ENCODE assay signal across 13 mouse cellular contexts in genomic region chr5:36814554-36814953, GRCm38 (mm10). TPM values are rescaled to one million over a fixed set of nuclear protein-coding genes. Genes with fewer than 3 reads are reported as not detected.
A peak's percentile ranks its signal among the peaks of the same experiment; 100 is the strongest.
DNase-seq lines count a peak whose midpoint lies in the region; ATAC-seq and TF ChIP-seq lines count a peak whose summit lies in the region.
"Had no signal": no experiment of that assay in that cellular context is flagged by ENCODE, and none has a peak within 500 bp of the region (broad histone marks: within the 10 kb centered on the region; RNA-seq: fewer than 3 reads in every experiment).

No protein-coding gene starts in this region.

- peak in 2 of 3 experiments; percentile 41 to 58; a peak in 4 of 6 replicates for TF ChIP-seq CTCF in MEL (IDR thresholded peaks at IDR 0.05 in 2 of 3, conservative IDR thresholded peaks at IDR 0.05 in 1 of 3; ENCODE audit: control insufficient read depth in 1 of 3, insufficient read depth in 1 of 3, low read depth in 2 of 3, low read length in 3 of 3, poor library complexity in 1 of 3, severe bottlenecking in 1 of 3)

- no peaks in the 10 kb centered on the region for H3K79me2 ChIP-seq in MEL (ENCODE audit: control insufficient read depth, insufficient read depth, low read length, poor library complexity)

- DNase-seq in liver: peak; percentile 19
- DNase-seq in liver, embryonic 11.5 days (ENCODE audit: low spot score): no peak
- peak; percentile 58 to 65 for DNase-seq in B cell, adult 2 months
- peak; percentile 61 for DNase-seq in MEL (ENCODE audit: low read depth, low spot score)
- no peak for DNase-seq in right cerebral cortex, postnatal 25 days
- no peak for DNase-seq in heart, adult 8-10 months (ENCODE audit: low spot score)
- no peak for DNase-seq in c-Kit-positive CD71-positive TER-119-positive erythroid progenitor cells, embryonic 14.5 days (ENCODE audit: low spot score)
- DNase-seq: cerebellum, adult 18-20 months; gastrocnemius, postnatal 25 days; heart, postnatal 14 days; kidney, adult 11 months had no signal

- no peak overlapping the region for H3K4me3 ChIP-seq in liver, embryonic 11.5 days (ENCODE audit: low read depth, low read length)
- no peak overlapping the region for H3K4me3 ChIP-seq in MEL (ENCODE audit: control insufficient read depth in 1 of 2, insufficient read depth in 1 of 2, low read depth in 2 of 2, low read length in 2 of 2)
- H3K4me3 ChIP-seq in megakaryocyte, embryonic 14.5 days (replicated peaks): peak overlapping the region; percentile 16
- H3K4me3 ChIP-seq: forebrain, embryonic 13.5 days had no signal

- peaks cover 5% of the 10 kb centered on the region for H3K36me3 ChIP-seq in liver, embryonic 11.5 days (ENCODE audit: control insufficient read depth, insufficient read depth, low read length)
- H3K36me3 ChIP-seq in MEL (ENCODE audit: control insufficient read depth in 1 of 2, insufficient read depth in 2 of 2, low read length in 2 of 2): no peaks in the 10 kb centered on the region; a peak in 1 of 4 replicates
- H3K36me3 ChIP-seq in megakaryocyte, embryonic 14.5 days (replicated peaks; ENCODE audit: low read length): peaks cover 96% of the 10 kb centered on the region

- no peak overlapping the region for H3K9ac ChIP-seq in liver, embryonic 11.5 days (ENCODE audit: low read depth, low read length)
- H3K9ac ChIP-seq in MEL (ENCODE audit: control insufficient read depth, low read depth, low read length, poor library complexity, severe bottlenecking): no peak overlapping the region

- no peak for TF ChIP-seq POLR2A in MEL (IDR thresholded peaks at IDR 0.05; ENCODE audit: control insufficient read depth in 1 of 2, insufficient read depth in 1 of 2, low read depth in 1 of 2, low read length in 2 of 2, poor library complexity in 1 of 2)

- no peak overlapping the region for H3K27ac ChIP-seq in liver, embryonic 11.5 days (ENCODE audit: low read depth, low read length)
- H3K27ac ChIP-seq in MEL (ENCODE audit: control insufficient read depth, low read depth, low read length): no peak overlapping the region
- H3K27ac ChIP-seq: forebrain, embryonic 13.5 days had no signal

- TF ChIP-seq EP300 in MEL (IDR thresholded peaks at IDR 0.05; ENCODE audit: low read depth in 1 of 2, low read length in 2 of 2): no peak

- 66% methylated on average over 6 of the region's 6 CpGs for WGBS in liver, embryonic 11.5 days

- no peaks in the 10 kb centered on the region for H3K4me1 ChIP-seq in liver, embryonic 11.5 days (replicated peaks; ENCODE audit: control insufficient read depth, insufficient read depth, low read length)
- H3K4me1 ChIP-seq in MEL (ENCODE audit: control insufficient read depth in 1 of 2, insufficient read depth in 2 of 2, low read length in 2 of 2): no peaks in the 10 kb centered on the region
- H3K4me1 ChIP-seq in megakaryocyte, embryonic 14.5 days: peaks cover 20% of the 10 kb centered on the region
- H3K4me1 ChIP-seq: forebrain, embryonic 13.5 days had no signal

- no peak overlapping the region for H3K4me2 ChIP-seq in liver, embryonic 11.5 days
- H3K4me2 ChIP-seq: forebrain, embryonic 13.5 days had no signal

- H3K27me3 ChIP-seq in liver, embryonic 11.5 days (replicated peaks; ENCODE audit: control insufficient read depth, insufficient read depth, low read length): no peaks in the 10 kb centered on the region
- no peaks in the 10 kb centered on the region for H3K27me3 ChIP-seq in MEL (ENCODE audit: control insufficient read depth in 1 of 2, insufficient read depth in 2 of 2, low read length in 2 of 2)
- no peaks in the 10 kb centered on the region for H3K27me3 ChIP-seq in megakaryocyte, embryonic 14.5 days (replicated peaks)
- H3K27me3 ChIP-seq: forebrain, embryonic 13.5 days had no signal

- no peak for ATAC-seq in liver, embryonic 11.5 days (replicated peaks; ENCODE audit: low FRiP score)
- ATAC-seq: forebrain, embryonic 13.5 days had no signal

- no peaks in the 10 kb centered on the region for H3K9me3 ChIP-seq in liver, embryonic 11.5 days (ENCODE audit: control insufficient read depth, low read length)
- no peaks in the 10 kb centered on the region for H3K9me3 ChIP-seq in MEL (replicated peaks; ENCODE audit: insufficient read depth, low read length)
- H3K9me3 ChIP-seq in megakaryocyte, embryonic 14.5 days: no peaks in the 10 kb centered on the region
- H3K9me3 ChIP-seq: forebrain, embryonic 13.5 days had no signal

- no peak for TF ChIP-seq RAD21 in MEL (IDR thresholded peaks at IDR 0.05; ENCODE audit: low read depth, low read length)

TF ChIP-seq in MEL, 35 proteins besides CTCF, POLR2A, EP300 and RAD21:
- TF ChIP-seq ELF1 (IDR thresholded peaks at IDR 0.05; ENCODE audit: low read depth, low read length) (no peak), KAT2A (conservative IDR thresholded peaks at IDR 0.05; ENCODE audit: low read depth, low read length) (no peak), MEF2A (IDR thresholded peaks at IDR 0.05; ENCODE audit: extremely low read depth, insufficient replicate concordance, low read depth, low read length, poor library complexity, severe bottlenecking) (no peak), USF1 (IDR thresholded peaks at IDR 0.05; ENCODE audit: low read depth, low read length) (peak; percentile 54; the same call in 1 of the 2 replicates), CHD2 (IDR thresholded peaks at IDR 0.05; ENCODE audit: low read length) (no peak), MYC (IDR thresholded peaks at IDR 0.05; ENCODE audit: low read depth, low read length) (0 out of 2 replicates have a peak, but pooled peaks have one; percentile 11), POLR2AphosphoS5 (IDR thresholded peaks at IDR 0.05; ENCODE audit: borderline replicate concordance, low read depth, low read length) (no peak), ZNF384 (IDR thresholded peaks at IDR 0.05; ENCODE audit: low read depth, low read length) (no peak), MAX (IDR thresholded peaks at IDR 0.05; ENCODE audit: low read length) (no peak), SMC3 (IDR thresholded peaks at IDR 0.05; ENCODE audit: low read depth, low read length) (0 out of 2 replicates have a peak, but pooled peaks have one; percentile 8), ZC3H11A (IDR thresholded peaks at IDR 0.05; ENCODE audit: low read depth, low read length) (no peak)

RNA-seq across cellular contexts. Expression of gene Man2b2, which starts 15.9 kb away (rescaled TPM):
- polyA plus RNA-seq in liver, embryonic 11.5 days (2014; fragmentation: Nextera tagmentation; extraction: Ambion mirVana): 17.4 and 20.2 TPM in 2 replicates
- total RNA-seq in MEL (2012; rRNA removed): 9.3 and 11.4 TPM in 2 replicates
- polyA plus RNA-seq in MEL (2012; ENCODE audit: insufficient read depth in 1 of 2, insufficient read length in 2 of 2, low read depth in 1 of 2, low replicate concordance in 2 of 2, missing spikeins in 1 of 2): 10 to 100 TPM in 1 of 2 experiments, not detected in 1; 37.1 TPM
- polyA plus RNA-seq in megakaryocyte, embryonic 14.5 days (2012; ENCODE audit: insufficient read depth, low replicate concordance): 66.2 and 73.5 TPM in 2 replicates
- total RNA-seq in heart, adult 8-10 months (2022): 10 to 100 TPM; 26.2 to 27.8 (median 27.1) TPM

RNA-seq across cellular contexts. Expression of gene Mrfap1, which starts 18.0 kb away (rescaled TPM):
- polyA plus RNA-seq in liver, embryonic 11.5 days (2014; fragmentation: Nextera tagmentation; extraction: Ambion mirVana): 366 and 368 TPM in 2 replicates
- total RNA-seq in MEL (2012; rRNA removed): 206 and 211 TPM in 2 replicates
- 100 to 1,000 TPM in 1 of 2 experiments, not detected in 1; 267 TPM for polyA plus RNA-seq in MEL (2012; ENCODE audit: insufficient read depth in 1 of 2, insufficient read length in 2 of 2, low read depth in 1 of 2, low replicate concordance in 2 of 2, missing spikeins in 1 of 2)
- 15.3 and 78.1 TPM in 2 replicates for polyA plus RNA-seq in megakaryocyte, embryonic 14.5 days (2012; ENCODE audit: insufficient read depth, low replicate concordance)
- total RNA-seq in heart, adult 8-10 months (2022): 100 to 1,000 TPM; 261 to 277 (median 272) TPM

RNA-seq across cellular contexts. Expression of gene Ppp2r2c, which starts 53.8 kb away (rescaled TPM):
- polyA plus RNA-seq in liver, embryonic 11.5 days (2014; fragmentation: Nextera tagmentation; extraction: Ambion mirVana): 0.30 and 0.33 TPM in 2 replicates
- total RNA-seq in MEL (2012; rRNA removed): not detected in 2 replicates
- not detected for polyA plus RNA-seq in MEL (2012; ENCODE audit: insufficient read depth in 1 of 2, insufficient read length in 2 of 2, low read depth in 1 of 2, low replicate concordance in 2 of 2, missing spikeins in 1 of 2)
- polyA plus RNA-seq in megakaryocyte, embryonic 14.5 days (2012; ENCODE audit: insufficient read depth, low replicate concordance): 0.09 TPM in 1 of 2 replicates, not detected in the other
- 1 to 10 TPM; 5.4 to 7.2 (median 6.3) TPM for total RNA-seq in heart, adult 8-10 months (2022)

Comparison
In these comparisons a context has a peak if more than half of its experiments do, and no peak if none do; other contexts are left out.
1. DNase-seq: peak in liver (single experiment), B cell, adult 2 months (2 of 2) and MEL (single experiment); none in liver, embryonic 11.5 days (single experiment), right cerebral cortex, postnatal 25 days (single experiment), heart, adult 8-10 months (single experiment) and c-Kit-positive CD71-positive TER-119-positive erythroid progenitor cells, embryonic 14.5 days (single experiment).